Mouse (Mus musculus) macrophage (primary cell): ENCODE measurements around the gene Lrrc28. TPM values are rescaled to one million over a fixed set of nuclear protein-coding genes. Genes with fewer than 3 reads are reported as not detected.

Experiments
- H3K27ac ChIP-seq: fragments of 350-480 bp; formaldehyde crosslinking; 2 replicates; pipeline ENCODE4 v1.9.0; 2021
- H3K36me3 ChIP-seq: fragments of 350-480 bp; formaldehyde crosslinking; 2 replicates; pipeline ENCODE4 v1.9.0; 2021; ENCODE audit errors: inconsistent target
- H3K4me3 ChIP-seq: fragments of 350-480 bp; formaldehyde crosslinking; 2 replicates; pipeline ENCODE4 v1.9.0; 2021; ENCODE audit errors: inconsistent target
- H3K79me2 ChIP-seq: fragments of 350-480 bp; formaldehyde crosslinking; 2 replicates; pipeline ENCODE4 v1.9.0; 2021; ENCODE audit errors: inconsistent target
- WGBS: methylation state at CpG from one replicate; pipeline ENCODE4 v1.1.7; 2026; ENCODE audit warnings: inconsistent platforms; ENCODE audit not compliant: missing documents; 5-methylcytosine and 5-hydroxymethylcytosine counted together
- polyA plus RNA-seq: library from polyadenylated mRNA; stranded (reverse); fragments of 250-400 nt; gene quantifications from 3 replicates; pipeline ENCODE4 v1.2.4, GENCODE M21; 2018; ENCODE audit warnings: inconsistent platforms

Lrrc28 gene
- polyA plus RNA-seq, 1 experiment from 2014 or later: 5.5 TPM

DNA sequence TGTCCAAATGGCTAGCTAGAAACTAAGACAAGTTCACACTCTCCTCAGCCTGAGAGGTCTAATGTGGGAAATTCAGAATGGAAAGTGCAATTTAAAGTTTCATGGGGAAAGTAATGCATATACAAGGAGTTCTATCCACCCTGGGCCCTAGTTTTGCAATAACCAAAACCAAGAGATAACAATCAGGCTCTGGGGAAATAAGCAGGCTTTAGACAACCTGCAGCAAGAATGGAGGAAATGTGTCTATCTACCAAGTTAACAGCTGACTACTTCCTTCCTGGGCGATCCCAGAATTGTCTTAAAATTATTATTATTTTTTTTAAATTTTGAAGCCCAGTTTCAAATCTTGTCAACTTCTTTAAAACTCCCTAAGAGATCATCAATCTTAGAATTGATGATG is 48.7 kb downstream of the Lrrc28 start:
- H3K36me3 ChIP-seq: no peaks in the 10 kb centered on the region
- H3K79me2 ChIP-seq: no peaks in the 10 kb centered on the region
- WGBS: 83% methylated on average over 1 of the region's 1 CpGs
- no peak overlapping the region for H3K27ac ChIP-seq
- no peak overlapping the region for H3K4me3 ChIP-seq

DNA sequence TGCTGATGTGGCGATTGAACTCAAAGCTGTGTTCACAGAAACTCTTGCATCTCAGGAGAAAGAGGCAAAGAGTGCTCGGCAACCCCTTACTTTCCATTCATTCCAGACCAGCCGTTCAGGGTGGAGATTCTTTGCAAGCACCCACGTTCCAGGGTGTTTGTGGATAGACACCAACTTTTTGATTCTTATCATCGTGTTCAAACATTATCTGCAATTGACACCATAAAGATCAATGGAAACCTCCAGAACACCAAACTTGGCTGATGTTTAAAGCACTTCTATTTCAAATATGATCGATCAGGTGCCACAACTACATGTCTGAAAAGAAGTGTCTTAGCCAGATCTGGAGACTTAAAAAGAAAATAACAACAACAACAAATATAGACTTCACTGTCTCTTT is 51.2 kb downstream of the Lrrc28 start:
- 93% methylated on average over 6 of the region's 6 CpGs for WGBS
- Histone ChIP-seq H3K4me3 (no peak overlapping the region), H3K79me2 (no peaks in the 10 kb centered on the region), H3K27ac (no peak overlapping the region), H3K36me3 (no peaks in the 10 kb centered on the region)

DNA sequence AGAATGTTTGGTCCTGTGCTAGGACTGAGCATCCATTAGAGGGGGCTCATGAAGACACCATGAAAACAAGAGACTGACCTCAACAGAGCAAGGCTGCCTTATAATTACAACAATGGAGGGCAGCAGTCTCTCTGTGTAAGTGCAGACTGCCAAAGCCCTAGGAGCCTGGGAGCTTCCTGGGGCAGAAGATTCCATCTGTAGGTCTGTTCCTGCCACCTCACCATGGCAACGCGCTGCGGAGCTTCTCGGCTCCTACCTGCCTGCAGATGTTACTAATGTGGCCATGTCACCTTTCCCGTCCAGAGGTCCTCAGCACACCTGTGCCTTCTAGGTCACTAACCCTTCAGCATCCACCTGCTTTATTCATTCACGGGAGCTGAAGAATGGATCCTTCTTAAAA is 52.4 kb downstream of the Lrrc28 start:
- WGBS: 95% methylated on average over 6 of the region's 6 CpGs
- Histone ChIP-seq H3K79me2 (no peaks in the 10 kb centered on the region), H3K36me3 (no peaks in the 10 kb centered on the region), H3K27ac (no peak overlapping the region), H3K4me3 (no peak overlapping the region)

DNA sequence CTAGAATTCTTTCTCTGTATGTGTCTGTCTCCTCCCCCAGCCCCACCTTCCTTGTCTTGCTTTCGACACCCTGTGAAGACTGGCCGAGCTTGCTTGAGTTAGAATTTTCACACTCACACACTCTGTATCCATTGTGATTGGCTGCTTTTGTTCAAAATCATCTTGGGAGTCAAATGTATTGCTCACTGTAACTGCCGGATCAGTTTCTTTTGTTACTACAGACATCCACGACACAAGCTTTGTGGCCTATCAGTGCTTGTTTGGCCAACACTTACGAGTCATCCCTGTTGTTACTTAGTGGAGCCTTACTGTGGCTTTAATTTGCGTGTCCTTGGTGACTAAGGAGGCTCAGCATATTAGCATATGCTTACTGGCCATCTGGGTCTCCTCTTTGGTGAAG is 56.3 kb downstream of the Lrrc28 start:
- Histone ChIP-seq H3K27ac (no peak overlapping the region), H3K79me2 (no peaks in the 10 kb centered on the region), H3K36me3 (no peaks in the 10 kb centered on the region), H3K4me3 (no peak overlapping the region)
- WGBS: 89% methylated on average over 6 of the region's 6 CpGs

DNA sequence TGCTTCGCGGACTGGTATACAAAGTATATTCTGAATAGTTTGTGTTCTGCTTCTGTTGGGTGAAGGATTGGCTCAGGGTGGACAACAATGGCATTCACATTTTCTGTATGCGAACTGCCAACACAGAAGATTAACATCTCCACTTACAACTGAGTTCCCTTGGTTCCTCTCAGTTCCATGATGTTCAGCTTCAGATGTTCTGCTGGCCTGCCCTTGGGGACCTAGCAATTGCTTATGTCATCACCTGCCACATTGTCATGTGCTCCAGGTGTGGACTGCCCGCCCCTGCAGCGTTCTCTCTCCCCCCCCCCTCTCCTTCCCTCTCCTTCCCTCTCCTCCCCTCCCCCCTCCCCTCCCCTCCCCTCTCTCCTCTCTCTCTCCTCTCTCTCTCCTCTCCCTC is 58.6 kb downstream of the Lrrc28 start:
- Histone ChIP-seq H3K4me3 (no peak overlapping the region), H3K36me3 (no peaks in the 10 kb centered on the region), H3K27ac (no peak overlapping the region), H3K79me2 (no peaks in the 10 kb centered on the region)
- WGBS: 92% methylated on average over 4 of the region's 5 CpGs

DNA sequence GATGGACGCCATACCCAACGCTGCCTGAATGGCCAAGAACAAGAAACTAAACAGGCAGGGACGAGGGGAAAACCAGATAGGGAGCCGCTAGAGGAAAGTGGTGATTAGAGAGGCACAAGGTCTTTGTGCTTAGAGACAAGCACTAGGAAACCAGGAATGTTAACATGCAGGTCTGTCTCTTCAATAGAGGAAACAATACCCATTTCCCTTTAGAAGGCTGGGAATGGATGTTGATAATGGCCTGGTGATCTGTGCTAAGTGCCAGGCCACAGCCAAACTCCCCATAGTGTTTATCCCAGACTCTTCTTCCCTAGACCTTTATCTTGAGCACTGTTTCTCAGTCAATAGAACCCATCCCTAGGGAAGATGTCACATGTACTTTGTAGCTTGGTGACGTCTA is 61.2 kb downstream of the Lrrc28 start:
- H3K27ac ChIP-seq: no peak overlapping the region
- 99% methylated on average over 5 of the region's 5 CpGs for WGBS
- no peaks in the 10 kb centered on the region for H3K36me3 ChIP-seq
- no peak overlapping the region for H3K4me3 ChIP-seq
- H3K79me2 ChIP-seq: no peaks in the 10 kb centered on the region

DNA sequence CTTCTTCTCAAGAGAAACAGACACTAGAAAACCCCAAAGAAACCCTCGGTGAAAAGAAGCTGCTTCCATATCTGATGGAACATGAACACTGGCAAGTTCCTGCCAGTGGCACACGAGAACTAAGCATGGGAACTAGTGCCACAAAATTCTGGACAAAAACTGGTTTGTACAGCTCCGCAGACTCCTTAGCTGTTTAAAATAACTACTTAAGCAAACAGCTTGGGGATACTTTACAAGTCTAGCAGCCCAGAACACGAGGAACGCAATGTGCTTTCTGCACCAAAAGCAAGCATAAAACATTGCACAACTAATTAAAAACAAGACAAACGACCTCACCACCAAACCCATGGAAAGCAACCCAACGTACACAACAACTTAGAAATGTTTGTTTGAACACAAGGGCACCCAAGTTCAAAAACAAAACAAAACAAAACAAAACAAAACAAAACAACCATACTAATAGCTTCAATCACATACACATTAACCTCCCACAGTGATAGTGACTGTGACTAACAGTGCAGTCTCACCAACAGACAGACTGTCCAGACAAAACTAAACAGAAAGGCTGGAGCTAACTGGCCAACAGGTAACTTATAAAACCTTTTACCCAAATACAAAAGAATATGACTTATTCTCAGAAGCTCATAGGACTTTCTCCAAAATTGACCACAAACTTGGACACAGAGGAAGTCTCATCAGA is 66.1 kb downstream of the Lrrc28 start:
- Histone ChIP-seq H3K4me3 (no peak overlapping the region), H3K79me2 (no peaks in the 10 kb centered on the region), H3K27ac (no peak overlapping the region), H3K36me3 (no peaks in the 10 kb centered on the region)
- WGBS: 88% methylated on average over 7 of the region's 7 CpGs

DNA sequence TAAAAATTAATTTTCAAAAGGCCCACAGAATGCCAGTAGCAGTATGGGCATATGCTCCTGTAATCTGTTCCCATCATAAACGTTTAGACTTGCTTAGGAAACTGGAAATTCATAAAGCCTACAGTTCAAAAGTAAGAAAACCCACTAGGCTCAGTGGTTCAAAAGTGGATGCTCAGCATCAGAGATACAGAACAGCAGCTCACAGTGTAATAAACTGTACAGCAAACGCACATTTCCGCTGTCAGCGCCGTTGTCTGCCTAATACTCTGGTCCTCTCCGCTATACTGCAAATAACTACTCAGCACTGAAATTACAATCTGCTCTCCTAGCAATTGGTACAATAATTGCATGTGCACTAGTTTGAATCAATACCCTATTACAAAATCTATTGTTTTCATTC is 67.0 kb downstream of the Lrrc28 start:
- Histone ChIP-seq H3K27ac (no peak overlapping the region), H3K4me3 (no peak overlapping the region), H3K36me3 (no peaks in the 10 kb centered on the region), H3K79me2 (no peaks in the 10 kb centered on the region)
- whole genome bisulfite sequencing: 93% methylated on average over 6 of the region's 6 CpGs

DNA sequence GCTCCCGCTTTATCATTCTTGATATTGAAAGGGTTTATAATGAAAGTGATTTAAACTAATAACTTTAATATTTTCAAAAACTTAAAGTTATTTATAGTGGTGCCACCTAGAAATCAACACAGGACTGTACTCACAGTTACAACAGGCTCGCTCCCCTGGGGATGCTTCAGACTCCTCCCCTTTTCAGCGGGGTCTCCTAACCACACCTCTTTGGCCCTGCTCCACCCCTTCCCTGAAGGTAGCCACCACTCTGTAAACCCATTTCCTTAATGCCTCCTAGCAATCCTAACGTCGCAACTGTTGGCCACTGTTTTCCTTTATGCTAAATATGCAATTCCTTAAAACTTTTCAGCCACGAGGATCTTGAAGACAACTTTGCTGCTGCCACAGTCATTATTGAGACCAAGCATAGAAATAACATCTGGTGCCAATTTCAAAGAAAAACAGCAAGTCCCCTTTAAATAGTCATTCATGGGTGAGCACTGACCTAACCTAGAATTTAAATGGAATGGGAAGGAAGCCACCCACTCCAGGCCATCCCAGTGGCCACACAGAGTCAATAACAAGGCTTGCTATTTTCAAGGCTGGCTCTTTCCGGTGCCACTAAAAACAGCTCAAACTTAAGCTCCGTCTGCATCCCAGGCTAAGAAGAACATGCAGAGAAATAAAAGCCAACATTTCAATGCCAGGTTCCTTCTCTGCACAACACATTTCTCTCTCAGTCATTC is 78.4 kb downstream of the Lrrc28 start:
- WGBS: 95% methylated on average over 7 of the region's 8 CpGs
- H3K79me2 ChIP-seq: no peaks in the 10 kb centered on the region
- no peaks in the 10 kb centered on the region for H3K36me3 ChIP-seq
- no peak overlapping the region for H3K27ac ChIP-seq
- no peak overlapping the region for H3K4me3 ChIP-seq

DNA sequence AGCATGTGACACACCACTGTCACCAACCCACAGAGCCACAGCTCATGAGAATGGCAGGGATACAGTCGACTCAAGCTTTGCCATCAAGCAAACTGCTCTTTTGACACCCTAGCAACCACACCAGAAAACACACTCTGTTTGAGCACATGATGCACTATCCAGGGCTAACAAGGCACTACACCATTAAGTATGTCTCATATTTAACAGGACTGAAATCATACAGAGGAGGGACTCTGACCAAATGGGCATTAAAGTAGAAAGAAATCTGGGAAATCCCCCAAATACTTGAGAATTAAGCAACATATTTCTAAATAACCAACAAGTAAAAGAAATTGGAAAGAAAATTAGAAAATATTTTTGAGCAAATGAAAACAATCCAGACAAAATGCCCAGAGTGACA is 79.9 kb downstream of the Lrrc28 start:
- no peak overlapping the region for H3K4me3 ChIP-seq
- WGBS: 79% methylated on average over 1 of the region's 1 CpGs
- H3K27ac ChIP-seq: no peak overlapping the region
- no peaks in the 10 kb centered on the region for H3K36me3 ChIP-seq
- no peaks in the 10 kb centered on the region for H3K79me2 ChIP-seq

DNA sequence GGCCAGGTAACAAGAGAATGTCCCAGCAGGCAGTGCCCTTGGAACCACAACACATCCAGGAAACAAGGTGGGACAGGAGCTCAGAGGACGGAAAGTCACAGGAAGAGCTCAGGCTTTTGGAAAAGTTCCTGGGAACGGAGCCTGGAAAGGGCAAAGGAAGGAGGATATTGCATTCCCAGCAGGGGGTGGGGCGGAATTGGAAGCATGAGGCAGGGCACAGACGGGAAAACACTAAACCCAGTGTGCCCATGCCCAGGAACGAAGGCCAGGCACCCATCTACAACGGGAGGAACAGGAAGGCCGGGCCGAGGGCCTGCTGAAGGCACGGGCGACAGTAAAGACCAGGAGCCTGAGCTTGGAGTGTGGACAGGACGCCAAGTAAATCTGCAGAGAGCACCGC is 82.9 kb downstream of the Lrrc28 start:
- Histone ChIP-seq H3K36me3 (no peaks in the 10 kb centered on the region), H3K79me2 (no peaks in the 10 kb centered on the region), H3K4me3 (no peak overlapping the region), H3K27ac (no peak overlapping the region)
- 89% methylated on average over 12 of the region's 12 CpGs for WGBS

DNA sequence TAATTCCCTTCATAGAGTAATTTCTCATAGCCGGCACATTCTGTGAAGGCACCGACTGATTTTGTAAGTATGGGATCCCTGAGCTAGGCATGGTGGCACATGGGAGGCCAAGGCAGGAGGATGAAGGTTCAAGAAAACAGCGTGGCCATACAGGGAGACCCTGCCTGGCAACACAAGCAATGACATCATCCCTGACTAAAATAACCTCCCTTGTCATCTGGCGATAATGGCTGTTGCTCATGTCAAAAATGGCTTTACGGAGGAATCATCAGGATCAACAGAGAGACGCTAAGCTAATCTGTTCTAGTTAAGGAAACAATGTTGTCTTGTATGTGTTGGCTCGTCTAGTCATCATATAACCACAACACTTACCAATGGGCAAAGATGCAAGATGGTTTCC is 85.6 kb downstream of the Lrrc28 start:
- 91% methylated on average over 7 of the region's 7 CpGs for WGBS
- Histone ChIP-seq H3K36me3 (no peaks in the 10 kb centered on the region), H3K27ac (no peak overlapping the region), H3K4me3 (no peak overlapping the region), H3K79me2 (no peaks in the 10 kb centered on the region)

DNA sequence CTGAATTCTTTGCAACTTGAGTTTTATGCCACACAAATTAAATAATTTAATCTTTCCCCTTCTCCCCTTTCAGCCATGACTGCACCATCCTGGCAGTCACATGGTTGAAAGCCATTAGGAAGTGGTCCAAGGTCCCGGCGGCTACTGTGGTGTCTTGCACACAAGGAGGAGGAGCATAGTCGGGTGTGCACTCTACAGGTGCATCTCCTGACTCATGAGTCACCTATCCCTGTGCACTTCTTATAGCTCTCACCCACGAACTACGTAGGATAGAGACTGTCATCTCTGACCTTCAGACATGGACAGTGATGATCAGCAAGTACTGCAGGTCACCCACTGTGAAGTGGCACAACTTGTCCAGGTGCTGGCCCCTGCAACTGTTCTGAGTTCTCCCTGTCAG is 86.8 kb downstream of the Lrrc28 start:
- WGBS: 83% methylated on average over 5 of the region's 5 CpGs
- Histone ChIP-seq H3K36me3 (no peaks in the 10 kb centered on the region), H3K79me2 (no peaks in the 10 kb centered on the region), H3K27ac (no peak overlapping the region), H3K4me3 (no peak overlapping the region)

DNA sequence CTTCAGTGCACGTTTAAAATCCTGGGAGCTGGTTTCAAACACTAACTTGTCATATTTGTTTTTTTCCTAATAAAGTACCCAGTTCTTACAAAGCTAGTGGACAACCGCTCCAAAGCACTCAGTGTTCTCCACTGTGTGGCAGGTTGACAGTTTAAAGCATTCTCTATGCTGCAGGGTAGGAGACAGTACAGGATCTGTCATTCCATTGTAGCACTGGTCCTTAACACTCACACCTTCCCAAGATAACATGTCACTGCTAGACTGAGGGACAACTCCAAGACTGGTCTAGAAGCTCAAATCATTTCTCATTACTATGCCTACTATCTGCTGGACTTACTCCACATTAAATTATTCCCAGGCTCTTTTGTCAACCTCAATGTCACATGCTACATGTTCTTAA is 90.2 kb downstream of the Lrrc28 start:
- Histone ChIP-seq H3K4me3 (no peak overlapping the region), H3K79me2 (no peaks in the 10 kb centered on the region), H3K36me3 (no peaks in the 10 kb centered on the region), H3K27ac (no peak overlapping the region)
- 67% methylated on average over 2 of the region's 2 CpGs for WGBS

DNA sequence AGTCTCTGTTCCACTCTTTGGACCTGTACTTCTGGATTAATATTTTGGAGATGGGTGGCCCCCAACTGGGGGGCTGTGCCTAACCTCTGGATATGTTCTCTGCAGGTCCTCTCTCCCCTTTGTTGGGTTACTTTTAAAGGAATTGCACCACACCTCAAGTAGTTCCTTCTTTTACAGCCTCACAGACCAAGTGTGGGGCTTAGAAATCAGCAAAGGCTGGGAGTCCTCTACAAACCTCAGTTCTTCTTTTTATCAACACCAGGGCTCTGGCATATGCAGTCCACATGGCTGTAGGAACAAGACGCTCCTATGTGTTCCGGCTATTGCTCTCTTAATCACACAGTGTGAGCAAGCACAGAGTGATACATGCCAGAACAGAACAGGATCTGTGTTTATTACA is 93.8 kb downstream of the Lrrc28 start:
- H3K36me3 ChIP-seq: no peaks in the 10 kb centered on the region
- no peak overlapping the region for H3K4me3 ChIP-seq
- no peak overlapping the region for H3K27ac ChIP-seq
- WGBS: 62% methylated on average over 2 of the region's 2 CpGs
- no peaks in the 10 kb centered on the region for H3K79me2 ChIP-seq
